9 mouse cellular contexts compared by ENCODE assay signal in the genomic region with DNA sequence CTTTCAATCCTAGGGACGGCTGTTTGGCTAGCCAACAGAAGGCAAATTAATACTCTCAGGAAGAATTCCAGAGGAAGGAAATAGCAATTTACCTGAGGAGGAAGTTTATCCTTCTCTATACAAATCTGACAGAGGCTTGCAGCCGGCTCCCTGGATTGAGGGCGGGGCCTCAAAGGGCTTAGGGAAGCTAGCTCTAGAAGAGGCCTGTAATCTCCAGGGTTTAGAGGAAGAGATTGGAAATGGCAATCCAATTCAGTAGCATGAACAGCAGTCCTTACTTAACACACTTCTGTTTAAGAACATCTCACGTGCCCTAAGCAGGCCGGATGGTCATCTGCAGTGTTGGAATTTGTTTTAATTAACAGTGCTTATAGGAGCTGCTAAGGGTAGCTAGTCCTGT.
DNase-seq lines count a peak whose midpoint lies in the region; ATAC-seq lines count a peak whose summit lies in the region.
"Had no signal": no experiment of that assay in that cellular context is flagged by ENCODE, and none has a peak within 500 bp of the region (broad histone marks: within the 10 kb centered on the region; RNA-seq: fewer than 3 reads in every experiment).

No protein-coding gene starts in this region.

- no peak for DNase-seq in liver, embryonic 11.5 days (ENCODE audit: low spot score)
- no peak for DNase-seq in liver
- DNase-seq in forebrain, embryonic 11.5 days (ENCODE audit: low spot score), result peak; percentile 53
- no peak for DNase-seq in limb, embryonic 10.5 days (ENCODE audit: low spot score)
- peak; percentile 55 for DNase-seq in retina, adult 2 months (ENCODE audit: low read depth, low spot score)
- DNase-seq in layer of hippocampus, postnatal 10 days (ENCODE audit: low spot score in 2 of 2), result no peak
- DNase-seq in urinary bladder, postnatal 25 days (ENCODE audit: low spot score), result no peak
- DNase-seq in kidney, adult 9 months, result no peak

- peak overlapping the region; percentile 71 for H3K4me2 ChIP-seq in liver, embryonic 11.5 days
- H3K4me2 ChIP-seq in forebrain, embryonic 11.5 days (ENCODE audit: low read depth, low read length, severe bottlenecking), result peak overlapping the region; percentile 91

- no peak overlapping the region for H3K4me3 ChIP-seq in liver, embryonic 11.5 days (ENCODE audit: low read depth, low read length)
- peak overlapping the region; percentile 44 for H3K4me3 ChIP-seq in forebrain, embryonic 11.5 days (ENCODE audit: low read depth, low read length)
- peak overlapping the region; percentile 63 for H3K4me3 ChIP-seq in limb, embryonic 10.5 days

- H3K27ac ChIP-seq in liver, embryonic 11.5 days (ENCODE audit: low read depth, low read length), result no peak overlapping the region
- H3K27ac ChIP-seq in forebrain, embryonic 11.5 days (ENCODE audit: low read depth, low read length), result no peak overlapping the region
- no peak overlapping the region for H3K27ac ChIP-seq in limb, embryonic 10.5 days
- H3K27ac ChIP-seq: liver, embryonic 14.5 days had no signal

- H3K9ac ChIP-seq in liver, embryonic 11.5 days (ENCODE audit: low read depth, low read length), result no peak overlapping the region
- peak overlapping the region; percentile 60; the same call in 1 of the 2 replicates for H3K9ac ChIP-seq in forebrain, embryonic 11.5 days (ENCODE audit: low read length)
- H3K9ac ChIP-seq: liver, embryonic 14.5 days had no signal

- H3K27me3 ChIP-seq in liver, embryonic 11.5 days (replicated peaks; ENCODE audit: control insufficient read depth, insufficient read depth, low read length), result peaks cover 16% of the 10 kb centered on the region
- peaks cover 2% of the 10 kb centered on the region; the same call in 1 of the 2 replicates for H3K27me3 ChIP-seq in forebrain, embryonic 11.5 days (ENCODE audit: control insufficient read depth, insufficient read depth, low read length)
- peaks cover 5% of the 10 kb centered on the region; the same call in 1 of the 2 replicates for H3K27me3 ChIP-seq in limb, embryonic 10.5 days (ENCODE audit: low read depth, poor library complexity, severe bottlenecking)

- no peaks in the 10 kb centered on the region for H3K36me3 ChIP-seq in liver, embryonic 11.5 days (ENCODE audit: control insufficient read depth, insufficient read depth, low read length)
- no peaks in the 10 kb centered on the region for H3K36me3 ChIP-seq in forebrain, embryonic 11.5 days (ENCODE audit: control insufficient read depth, insufficient read depth, low read length)
- no peaks in the 10 kb centered on the region for H3K36me3 ChIP-seq in limb, embryonic 10.5 days

- no peaks in the 10 kb centered on the region for H3K9me3 ChIP-seq in liver, embryonic 11.5 days (ENCODE audit: control insufficient read depth, low read length)
- H3K9me3 ChIP-seq in forebrain, embryonic 11.5 days (ENCODE audit: control insufficient read depth, low read length), result no peaks in the 10 kb centered on the region
- H3K9me3 ChIP-seq in limb, embryonic 10.5 days (replicated peaks), result no peaks in the 10 kb centered on the region

- 27% methylated on average over 5 of the region's 5 CpGs for WGBS in liver, embryonic 11.5 days
- 16% methylated on average over 5 of the region's 5 CpGs for WGBS in forebrain, embryonic 11.5 days
- WGBS in limb, embryonic 10.5 days, result 23% methylated on average over 5 of the region's 5 CpGs

- no peaks in the 10 kb centered on the region for H3K4me1 ChIP-seq in liver, embryonic 11.5 days (replicated peaks; ENCODE audit: control insufficient read depth, insufficient read depth, low read length)
- peaks cover 13% of the 10 kb centered on the region; the same call in 1 of the 2 replicates for H3K4me1 ChIP-seq in forebrain, embryonic 11.5 days (replicated peaks; ENCODE audit: control insufficient read depth, insufficient read depth, low read length)
- peaks cover 27% of the 10 kb centered on the region for H3K4me1 ChIP-seq in limb, embryonic 10.5 days

- no peak for ATAC-seq in liver, embryonic 11.5 days (replicated peaks; ENCODE audit: low FRiP score)
- ATAC-seq in forebrain, embryonic 11.5 days (replicated peaks; ENCODE audit: low FRiP score), result no peak

Comparison
In these comparisons a context has a peak if more than half of its experiments do, and no peak if none do; other contexts are left out.
1. DNase-seq: peak in forebrain, embryonic 11.5 days (single experiment) and retina, adult 2 months (single experiment); none in liver, embryonic 11.5 days (single experiment), liver (single experiment), limb, embryonic 10.5 days (single experiment), layer of hippocampus, postnatal 10 days (0 of 2), urinary bladder, postnatal 25 days (single experiment) and kidney, adult 9 months (single experiment).